Mouse (Mus musculus) G1E (cell line): Measurements from ENCODE around the gene Astn1. TPM values are rescaled to one million over a fixed set of nuclear protein-coding genes. Genes with fewer than 3 reads are reported as not detected.

ENCODE experiments used
- ATAC-seq: 2 replicates; pipeline ENCODE4 v1.8.0; 2016; ENCODE audit warnings: mild to moderate bottlenecking; ENCODE audit not compliant: insufficient number of reproducible peaks, poor library complexity, low FRiP score, severe bottlenecking; ENCODE audit errors: extremely low read depth
- DNase-seq: peaks from one replicate; pipeline ENCODE4 v3.0.0; 2012; ENCODE audit warnings: low spot score
- H3K27me3 ChIP-seq: 2 replicates; pipeline ENCODE4 v1.6.1; 2012; ENCODE audit warnings: mild to moderate bottlenecking, low read length, inconsistent platforms; ENCODE audit not compliant: insufficient read depth
- H3K36me3 ChIP-seq: replicated peaks from 2 replicates; pipeline ENCODE3; 2012; ENCODE audit warnings: mild to moderate bottlenecking, inconsistent platforms
- H3K4me1 ChIP-seq: 2 replicates; pipeline ENCODE4 v1.6.1; 2012; ENCODE audit warnings: low read depth, low read length, inconsistent platforms, mixed read lengths; ENCODE audit not compliant: insufficient read depth
- H3K4me3 ChIP-seq: 2 replicates; pipeline ENCODE4 v1.5.1; 2012; ENCODE audit warnings: low read depth, mild to moderate bottlenecking, inconsistent platforms, low read length, moderate library complexity, mixed read lengths
- H3K9me3 ChIP-seq: replicated peaks from 2 replicates; pipeline ENCODE4 v1.6.1; 2012; ENCODE audit warnings: inconsistent platforms
- CTCF ChIP-seq: IDR thresholded peaks from 2 replicates; pipeline ENCODE4 v1.5.1; 2012; ENCODE audit warnings: low read depth, low read length, inconsistent platforms, mixed read lengths
- GATA1 ChIP-seq: IDR thresholded peaks from 2 replicates; pipeline ENCODE4 v1.6.1; 2012; ENCODE audit warnings: borderline replicate concordance, low read length, inconsistent platforms, mixed read lengths
- GATA2 ChIP-seq: IDR thresholded peaks from 2 replicates; pipeline ENCODE4 v1.6.1; 2012; ENCODE audit warnings: low read depth, low read length, inconsistent platforms, borderline replicate concordance
- POLR2AphosphoS5 ChIP-seq: IDR thresholded peaks from 2 replicates; pipeline ENCODE4 v1.6.1; 2012; ENCODE audit warnings: low read depth, low read length, inconsistent platforms; ENCODE audit not compliant: insufficient replicate concordance
- TAL1 ChIP-seq: conservative IDR thresholded peaks from 2 replicates; pipeline ENCODE4 v1.6.1; 2012; ENCODE audit warnings: low read depth, low read length, inconsistent platforms, mixed read lengths
- polyA plus RNA-seq: library from polyadenylated mRNA; stranded (reverse); fragments of >175 nt; gene quantifications from 2 replicates; pipeline ENCODE4 v1.2.3, GENCODE M21; 2012
- total RNA-seq, 2 experiments: library from RNA; stranded (forward) in 1 of 2; stranded (reverse) in 1 of 2; fragments of 200-1000 nt in 1 of 2; fragments of >200 nt in 1 of 2; fragmentation: Nextera tagmentation in 1 of 2; gene quantifications; 2 replicates each; pipeline ENCODE4 v1.2.3; 2014 to 2017

Astn1 gene
- total and polyA plus RNA-seq, 3 experiments, result 0.08 to 0.16 TPM; not detected in 1

- TF ChIP-seq TAL1 (no peak), GATA1 (no peak), POLR2AphosphoS5 (no peak), GATA2 (no peak), CTCF (no peak)
- ATAC-seq (no peak), DNase-seq (no peak)
- Histone ChIP-seq H3K27me3 (no peaks in the 10 kb centered on the region), H3K36me3 (no peaks in the 10 kb centered on the region), H3K4me1 (no peaks in the 10 kb centered on the region), H3K9me3 (peaks cover 37% of the 10 kb centered on the region), H3K4me3 (no peak overlapping the region)
Observed at GRCm38 (mm10) chr1:158551951-158552350, 189.9 kb downstream of the Astn1 start.

- no peaks in the 10 kb centered on the region for H3K27me3 ChIP-seq
- no peak overlapping the region for H3K4me3 ChIP-seq
- no peak for TF ChIP-seq GATA2
- no peak for TF ChIP-seq TAL1
- H3K4me1 ChIP-seq, result no peaks in the 10 kb centered on the region
- DNase-seq (no peak), ATAC-seq (no peak)
- H3K9me3 ChIP-seq, result peaks cover 30% of the 10 kb centered on the region
- no peaks in the 10 kb centered on the region for H3K36me3 ChIP-seq
Observed at GRCm38 (mm10) chr1:158553341-158553740, 191.3 kb downstream of the Astn1 start.

- H3K36me3 ChIP-seq, result no peaks in the 10 kb centered on the region
- peaks cover 28% of the 10 kb centered on the region for H3K9me3 ChIP-seq
- no peak overlapping the region for H3K4me3 ChIP-seq
- ATAC-seq, result no peak
- no peak for DNase-seq
- no peaks in the 10 kb centered on the region for H3K27me3 ChIP-seq
- H3K4me1 ChIP-seq, result no peaks in the 10 kb centered on the region
- TF ChIP-seq TAL1, result no peak
- no peak for TF ChIP-seq GATA1
- TF ChIP-seq CTCF, result no peak
- no peak for TF ChIP-seq GATA2
- TF ChIP-seq POLR2AphosphoS5, result no peak
Observed at GRCm38 (mm10) chr1:158554020-158554505, 192.0 kb downstream of the Astn1 start.

- no peaks in the 10 kb centered on the region for H3K36me3 ChIP-seq
- H3K4me1 ChIP-seq, result no peaks in the 10 kb centered on the region
- H3K27me3 ChIP-seq, result no peaks in the 10 kb centered on the region
- no peak for ATAC-seq
- no peak for TF ChIP-seq POLR2AphosphoS5
- no peak for TF ChIP-seq TAL1
- no peak for TF ChIP-seq GATA2
- TF ChIP-seq CTCF, result no peak
- H3K9me3 ChIP-seq, result peaks cover 16% of the 10 kb centered on the region
- H3K4me3 ChIP-seq, result no peak overlapping the region
- DNase-seq, result no peak
Observed at GRCm38 (mm10) chr1:158573168-158573567, 211.1 kb downstream of the Astn1 start.

GRCm38 (mm10) chr1:158573597-158573996 lies 211.5 kb downstream of the Astn1 start:
- ATAC-seq, result no peak
- TF ChIP-seq GATA2 (no peak), GATA1 (no peak), TAL1 (no peak), POLR2AphosphoS5 (no peak), CTCF (no peak)
- Histone ChIP-seq H3K4me1 (no peaks in the 10 kb centered on the region), H3K36me3 (no peaks in the 10 kb centered on the region), H3K9me3 (peaks cover 19% of the 10 kb centered on the region), H3K4me3 (no peak overlapping the region), H3K27me3 (no peaks in the 10 kb centered on the region)
- DNase-seq, result no peak

GRCm38 (mm10) chr1:158575997-158576396 lies 213.9 kb downstream of the Astn1 start:
- no peak for DNase-seq
- Histone ChIP-seq H3K4me3 (no peak overlapping the region), H3K27me3 (no peaks in the 10 kb centered on the region), H3K36me3 (no peaks in the 10 kb centered on the region), H3K4me1 (no peaks in the 10 kb centered on the region), H3K9me3 (peaks cover 21% of the 10 kb centered on the region)
- TF ChIP-seq GATA1, result no peak
- no peak for TF ChIP-seq POLR2AphosphoS5
- TF ChIP-seq GATA2, result no peak
- no peak for TF ChIP-seq CTCF
- no peak for TF ChIP-seq TAL1
- ATAC-seq, result no peak
